In the genomic region with DNA sequence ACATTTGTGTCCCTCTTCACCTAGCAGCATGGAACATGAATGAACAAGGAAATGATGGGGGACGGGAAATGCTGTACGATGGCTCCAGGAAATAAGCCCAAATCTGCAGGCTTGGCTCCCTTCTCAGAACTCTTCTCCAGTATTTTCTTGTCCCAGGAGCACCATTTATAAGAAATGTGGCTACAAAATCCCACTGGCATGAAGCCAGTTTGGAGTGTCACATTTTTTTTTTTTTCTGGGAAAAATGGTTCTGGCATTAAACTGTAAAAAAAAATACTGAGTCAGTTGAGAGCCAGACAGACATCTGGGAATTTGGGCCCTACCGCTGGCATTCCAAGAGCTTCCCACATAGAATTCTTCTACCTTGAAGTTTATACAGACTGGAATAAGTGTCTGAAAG, we compare ENCODE assay signal across 23 mouse cellular contexts. TPM values are rescaled to one million over a fixed set of nuclear protein-coding genes. Genes with fewer than 3 reads are reported as not detected.
DNase-seq lines count a peak whose midpoint lies in the region; ATAC-seq and TF ChIP-seq lines count a peak whose summit lies in the region.
"Had no signal": no experiment of that assay in that cellular context is flagged by ENCODE, and none has a peak within 500 bp of the region (broad histone marks: within the 10 kb centered on the region; RNA-seq: fewer than 3 reads in every experiment).

No protein-coding gene starts in this region.

- DNase-seq in heart, adult 11 months, result peak; percentile 91
- no peak for DNase-seq in heart, embryonic 10.5 days (ENCODE audit: low spot score)
- DNase-seq in midbrain, embryonic 11.5 days (ENCODE audit: low spot score, missing footprints), result peak; percentile 68
- DNase-seq in adipocyte (ENCODE audit: low spot score), result peak; percentile 85
- peak; percentile 65 for DNase-seq in skeletal muscle tissue, adult 2 months (ENCODE audit: low read depth, low spot score)
- no peak for DNase-seq in right cerebral cortex, adult 18-20 months
- DNase-seq in lung, adult 2 months, result no peak
- DNase-seq: adrenal gland, adult 8-10 months; adrenal gland, postnatal 36 days; cerebellum, adult 2 months; cerebellum, postnatal 10 days; gastrocnemius, postnatal 10 days; heart, postnatal 4 days had no signal

- no peak for TF ChIP-seq CTCF in lung, adult 2 months (IDR thresholded peaks at IDR 0.05; ENCODE audit: insufficient read depth, low read length)

- no peak overlapping the region for H3K9ac ChIP-seq in midbrain, embryonic 11.5 days (ENCODE audit: low read length)
- no peak overlapping the region for H3K9ac ChIP-seq in midbrain, embryonic 15.5 days
- H3K9ac ChIP-seq: forebrain, embryonic 12.5 days; heart, embryonic 12.5 days; hindbrain, embryonic 12.5 days had no signal

- no peaks in the 10 kb centered on the region for H3K9me3 ChIP-seq in heart, embryonic 10.5 days
- H3K9me3 ChIP-seq in midbrain, embryonic 11.5 days (ENCODE audit: control insufficient read depth, low read length), result no peaks in the 10 kb centered on the region
- no peaks in the 10 kb centered on the region for H3K9me3 ChIP-seq in midbrain, embryonic 15.5 days
- H3K9me3 ChIP-seq: embryonic facial prominence, embryonic 10.5 days; forebrain, embryonic 12.5 days; heart, embryonic 12.5 days; hindbrain, embryonic 12.5 days had no signal

- no peak for ATAC-seq in midbrain, embryonic 11.5 days (ENCODE audit: low FRiP score)
- no peak for ATAC-seq in midbrain, embryonic 15.5 days (replicated peaks)
- ATAC-seq: hindbrain, embryonic 16.5 days; inflammation-experienced regulatory T-cells, adult 6 months; intestine, postnatal 0 days had no signal

- no peak overlapping the region for H3K4me2 ChIP-seq in midbrain, embryonic 11.5 days
- H3K4me2 ChIP-seq in midbrain, embryonic 15.5 days, result no peak overlapping the region
- H3K4me2 ChIP-seq: forebrain, embryonic 12.5 days; heart, embryonic 12.5 days; hindbrain, embryonic 12.5 days had no signal

- peaks cover 70% of the 10 kb centered on the region for H3K36me3 ChIP-seq in heart, embryonic 10.5 days
- peaks cover 5% of the 10 kb centered on the region for H3K36me3 ChIP-seq in midbrain, embryonic 11.5 days (ENCODE audit: control insufficient read depth, insufficient read depth, low read length)
- H3K36me3 ChIP-seq in midbrain, embryonic 15.5 days (replicated peaks), result peaks cover 6% of the 10 kb centered on the region

- no peaks in the 10 kb centered on the region for H3K27me3 ChIP-seq in heart, embryonic 10.5 days (ENCODE audit: insufficient read depth, poor library complexity, severe bottlenecking)
- no peaks in the 10 kb centered on the region for H3K27me3 ChIP-seq in midbrain, embryonic 11.5 days (ENCODE audit: control insufficient read depth, insufficient read depth, low read length)
- no peaks in the 10 kb centered on the region for H3K27me3 ChIP-seq in midbrain, embryonic 15.5 days (replicated peaks)
- H3K27me3 ChIP-seq: CH12.LX; forebrain, embryonic 12.5 days; heart, embryonic 12.5 days; hindbrain, embryonic 12.5 days had no signal

- no peaks in the 10 kb centered on the region for H3K4me1 ChIP-seq in heart, embryonic 10.5 days
- H3K4me1 ChIP-seq in midbrain, embryonic 11.5 days (ENCODE audit: control insufficient read depth, insufficient read depth, low read length), result no peaks in the 10 kb centered on the region
- H3K4me1 ChIP-seq in midbrain, embryonic 15.5 days, result no peaks in the 10 kb centered on the region
- no peaks in the 10 kb centered on the region; the same call in 1 of the 2 replicates for H3K4me1 ChIP-seq in lung, adult 2 months (ENCODE audit: control insufficient read depth, insufficient read depth, low read length)
- H3K4me1 ChIP-seq: forebrain, embryonic 12.5 days; heart, embryonic 12.5 days; hindbrain, embryonic 12.5 days had no signal

- H3K27ac ChIP-seq in heart, embryonic 10.5 days, result no peak overlapping the region
- H3K27ac ChIP-seq in midbrain, embryonic 11.5 days (ENCODE audit: low read depth, low read length), result no peak overlapping the region
- no peak overlapping the region for H3K27ac ChIP-seq in midbrain, embryonic 15.5 days
- H3K27ac ChIP-seq: embryonic facial prominence, embryonic 10.5 days; forebrain, embryonic 12.5 days; hindbrain, embryonic 12.5 days had no signal

- no peak overlapping the region for H3K4me3 ChIP-seq in heart, embryonic 10.5 days
- no peak overlapping the region for H3K4me3 ChIP-seq in midbrain, embryonic 11.5 days (ENCODE audit: low read depth, low read length)
- no peak overlapping the region for H3K4me3 ChIP-seq in midbrain, embryonic 15.5 days
- no peak overlapping the region for H3K4me3 ChIP-seq in lung, adult 2 months (replicated peaks; ENCODE audit: extremely low read depth, low read depth, low read length)
- H3K4me3 ChIP-seq: embryonic facial prominence, embryonic 10.5 days; erythroblast, embryonic 14.5 days; forebrain, embryonic 12.5 days; heart, embryonic 12.5 days; hindbrain, embryonic 12.5 days had no signal

- 85% methylated on average over 3 of the region's 3 CpGs for WGBS in heart, embryonic 10.5 days
- WGBS in midbrain, embryonic 11.5 days, result 94% methylated on average over 3 of the region's 3 CpGs
- WGBS in midbrain, embryonic 15.5 days, result 97% methylated on average over 3 of the region's 3 CpGs
- whole genome bisulfite sequencing in lung, adult 2 months, result 63% methylated on average over 3 of the region's 3 CpGs

- no peak for TF ChIP-seq POLR2A in lung, adult 2 months (IDR thresholded peaks at IDR 0.05; ENCODE audit: borderline replicate concordance, extremely low read depth, low read depth, low read length)

RNA-seq across cellular contexts. Expression of a gene that starts 57.8 kb away (rescaled TPM):
- polyA plus RNA-seq in heart, embryonic 10.5 days (2016; fragmentation: Nextera tagmentation; extraction: Ambion mirVana), result 150 and 180 TPM in 2 replicates
- polyA plus RNA-seq in midbrain, embryonic 11.5 days (2014; fragmentation: Nextera tagmentation; extraction: Ambion mirVana), result 215 and 220 TPM in 2 replicates
- 69.1 and 70.2 TPM in 2 replicates for polyA plus RNA-seq in midbrain, embryonic 15.5 days (2015; fragmentation: Nextera tagmentation; extraction: Ambion mirVana)
- 15.1 and 21.2 TPM in 2 replicates for polyA plus RNA-seq in lung, adult 2 months (2012; rRNA removed)

Comparison
In these comparisons a context has a peak if more than half of its experiments do, and no peak if none do; other contexts are left out.
1. DNase-seq: peak in heart, adult 11 months (single experiment), midbrain, embryonic 11.5 days (single experiment), adipocyte (single experiment) and skeletal muscle tissue, adult 2 months (single experiment); none in heart, embryonic 10.5 days (single experiment), right cerebral cortex, adult 18-20 months (single experiment) and lung, adult 2 months (single experiment).